Mouse (Mus musculus) liver, embryonic 11.5 days (tissue): ENCODE results near the gene Cdk17. TPM values are rescaled to one million over a fixed set of nuclear protein-coding genes. Genes with fewer than 3 reads are reported as not detected.

Source experiments
- ATAC-seq: fragments of 200-750 bp; cut with Nextera tagmentation; replicated peaks from 2 replicates; pipeline ENCODE4 v1.8.0; 2017; ENCODE audit warnings: moderate number of reproducible peaks, mild to moderate bottlenecking, moderate TSS enrichment, moderate library complexity; ENCODE audit not compliant: low FRiP score
- DNase-seq: peaks from one replicate; pipeline ENCODE4 v3.0.0-alpha.2; 2017; ENCODE audit warnings: low spot score
- H3K27ac ChIP-seq: fragments of 300-500 bp; sonication (generic); 2 replicates; pipeline ENCODE4 v1.5.1; 2014; ENCODE audit warnings: mild to moderate bottlenecking, low read depth, low read length, control low read depth
- H3K27me3 ChIP-seq: fragments of 300-500 bp; sonication (generic); replicated peaks from 2 replicates; pipeline ENCODE4 v1.6.1; 2014; ENCODE audit warnings: low read length, mixed read lengths; ENCODE audit not compliant: control insufficient read depth, insufficient read depth
- H3K36me3 ChIP-seq: fragments of 300-500 bp; sonication (generic); 2 replicates; pipeline ENCODE4 v1.6.1; 2014; ENCODE audit warnings: mild to moderate bottlenecking, low read length, moderate library complexity, mixed read lengths; ENCODE audit not compliant: control insufficient read depth, insufficient read depth
- H3K4me1 ChIP-seq: fragments of 300-500 bp; sonication (generic); replicated peaks from 2 replicates; pipeline ENCODE4 v1.6.1; 2014; ENCODE audit warnings: low read length, mixed read lengths; ENCODE audit not compliant: control insufficient read depth, insufficient read depth
- H3K4me2 ChIP-seq: fragments of 300-500 bp; sonication (generic); 2 replicates; pipeline ENCODE4 v1.6.1; 2014; ENCODE audit warnings: mild to moderate bottlenecking, control low read depth, moderate library complexity
- H3K4me3 ChIP-seq: fragments of 300-500 bp; sonication (generic); 2 replicates; pipeline ENCODE4 v1.5.1; 2014; ENCODE audit warnings: low read depth, low read length, control low read depth
- H3K9ac ChIP-seq: fragments of 300-500 bp; sonication (generic); 2 replicates; pipeline ENCODE4 v1.6.1; 2014; ENCODE audit warnings: low read depth, low read length, control low read depth
- H3K9me3 ChIP-seq: fragments of 300-500 bp; sonication (generic); 2 replicates; pipeline ENCODE4 v1.6.1; 2016; ENCODE audit warnings: low read length, inconsistent platforms, mixed read lengths; ENCODE audit not compliant: control insufficient read depth
- WGBS: fragments of 180-500 bp; shearing (Covaris S2); extraction: QIAGEN DNeasy Blood & Tissue Kit; methylation state at CpG from one replicate; pipeline ENCODE4 v1.1.7; 2014; 5-methylcytosine and 5-hydroxymethylcytosine counted together
- polyA plus RNA-seq: library from polyadenylated mRNA; unstranded; fragments of >200 nt; fragmentation: Nextera tagmentation; extraction: Ambion mirVana; gene quantifications from 2 replicates; pipeline ENCODE4 v1.2.1, GENCODE M21; 2014

Cdk17 gene
- polyA plus RNA-seq, 1 experiment from 2014 or later: 23.1 TPM

DNA sequence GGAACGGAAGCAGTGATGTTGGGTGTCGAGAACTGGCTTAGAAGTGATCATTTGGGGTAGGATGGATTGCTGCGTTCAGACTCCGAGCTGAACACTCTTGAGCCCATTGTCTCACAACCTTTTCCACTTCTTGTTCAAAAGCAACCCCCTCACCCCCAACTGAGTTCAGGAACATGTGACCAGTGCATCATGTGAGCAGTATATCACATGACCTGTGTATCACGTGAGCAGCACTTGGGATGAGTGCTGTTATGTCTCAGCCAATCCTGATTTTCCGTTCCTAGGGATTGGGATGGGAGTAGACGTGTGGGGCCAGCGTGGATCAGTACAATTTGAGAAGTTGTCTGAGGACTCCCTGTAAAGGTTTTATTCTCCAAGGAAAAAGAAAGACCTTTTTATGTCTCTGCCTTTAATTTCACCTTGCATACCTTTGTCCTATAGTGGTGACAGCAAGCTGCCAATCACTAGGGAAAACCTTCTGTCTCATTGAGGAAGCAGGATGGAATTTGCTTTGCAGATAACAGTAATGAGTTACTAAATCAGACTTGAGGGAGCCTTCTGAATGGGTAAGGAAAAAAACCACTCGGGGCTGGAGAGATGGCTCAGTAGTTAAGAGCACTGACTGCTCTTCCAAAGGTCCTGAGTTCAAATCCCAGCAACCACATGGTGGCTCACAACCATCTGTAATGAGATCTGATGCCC lies 28.7 kb upstream of the Cdk17 start:
- no peaks in the 10 kb centered on the region for H3K36me3 ChIP-seq
- no peak overlapping the region for H3K9ac ChIP-seq
- ATAC-seq (no peak), DNase-seq (no peak)
- H3K27ac ChIP-seq: no peak overlapping the region
- 82% methylated on average over 9 of the region's 9 CpGs for WGBS
- H3K4me2 ChIP-seq: no peak overlapping the region
- H3K27me3 ChIP-seq: no peaks in the 10 kb centered on the region
- no peaks in the 10 kb centered on the region for H3K4me1 ChIP-seq
- no peak overlapping the region for H3K4me3 ChIP-seq
- H3K9me3 ChIP-seq: no peaks in the 10 kb centered on the region

- Histone ChIP-seq H3K4me3 (no peak overlapping the region), H3K4me2 (no peak overlapping the region), H3K27me3 (no peaks in the 10 kb centered on the region), H3K27ac (no peak overlapping the region), H3K36me3 (no peaks in the 10 kb centered on the region), H3K4me1 (peaks cover 6% of the 10 kb centered on the region; the same call in 1 of the 2 replicates), H3K9ac (no peak overlapping the region), H3K9me3 (no peaks in the 10 kb centered on the region)
- ATAC-seq: no peak
- no peak for DNase-seq
- 90% methylated on average over 3 of the region's 3 CpGs for WGBS
Measured at GRCm38 (mm10) chr10:93138730-93139129, 21.9 kb upstream of the Cdk17 start.

DNA sequence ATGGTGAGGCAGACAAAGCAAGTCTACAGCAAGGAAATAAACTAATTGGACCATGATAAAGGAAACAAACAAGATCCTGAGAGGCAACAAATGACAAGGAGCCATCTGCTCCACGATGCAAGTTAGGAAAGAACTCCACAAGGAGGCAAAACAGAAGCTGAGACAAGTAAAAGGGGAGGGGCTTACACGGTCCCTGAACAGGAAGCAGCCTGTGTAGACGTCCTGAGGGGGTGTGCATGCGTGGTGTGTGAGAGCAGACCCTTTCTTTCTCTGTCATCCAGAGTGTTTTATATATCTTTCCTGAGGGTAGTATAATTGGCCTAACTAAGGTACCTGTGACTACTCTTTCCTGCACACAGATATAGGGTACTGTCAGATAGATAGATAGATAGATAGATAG lies 19.9 kb upstream of the Cdk17 start:
- Histone ChIP-seq H3K27me3 (no peaks in the 10 kb centered on the region), H3K4me3 (no peak overlapping the region), H3K9me3 (no peaks in the 10 kb centered on the region), H3K36me3 (no peaks in the 10 kb centered on the region), H3K4me2 (no peak overlapping the region), H3K4me1 (peaks cover 12% of the 10 kb centered on the region), H3K27ac (no peak overlapping the region), H3K9ac (no peak overlapping the region)
- DNase-seq (no peak), ATAC-seq (no peak)
- WGBS: 42% methylated on average over 4 of the region's 4 CpGs

DNA sequence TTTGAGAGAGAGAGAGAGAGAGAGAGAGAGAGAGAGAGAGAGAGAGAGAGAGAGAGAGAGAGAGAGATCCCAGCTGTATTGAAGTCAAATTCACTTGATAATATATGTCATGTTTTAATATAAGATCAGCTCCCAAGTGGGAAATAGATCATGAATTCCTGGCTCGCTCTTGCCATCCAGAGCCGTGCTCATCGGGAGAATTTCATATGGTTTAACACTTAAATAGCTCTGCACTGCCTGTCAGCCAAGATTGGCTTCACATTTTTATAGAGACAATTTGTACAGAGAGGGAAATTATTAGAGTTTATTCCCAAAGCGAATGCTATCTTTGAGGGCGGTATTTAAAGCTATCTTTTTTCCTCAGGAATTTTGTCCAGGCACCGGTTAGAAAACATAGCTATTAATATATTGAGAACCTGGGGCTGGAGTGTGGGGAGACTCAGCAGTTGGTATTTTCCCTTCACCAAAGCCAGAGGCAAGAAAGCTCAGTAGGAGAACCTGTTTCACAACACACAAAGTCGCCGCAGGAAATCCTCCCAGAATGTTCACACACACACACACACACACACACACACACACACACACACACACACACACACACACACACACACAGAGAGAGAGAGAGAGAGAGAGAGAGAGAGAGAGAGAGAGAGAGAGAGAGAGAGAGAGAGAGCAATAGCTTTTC lies 17.9 kb upstream of the Cdk17 start:
- 24% methylated on average over 8 of the region's 8 CpGs for WGBS
- DNase-seq (no peak), ATAC-seq (no peak)
- Histone ChIP-seq H3K9me3 (no peaks in the 10 kb centered on the region), H3K4me1 (peaks cover 12% of the 10 kb centered on the region), H3K27ac (peak overlapping the region; percentile 97), H3K27me3 (no peaks in the 10 kb centered on the region), H3K36me3 (no peaks in the 10 kb centered on the region), H3K4me2 (peak overlapping the region; percentile 57), H3K9ac (peak overlapping the region; percentile 41), H3K4me3 (peak overlapping the region; percentile 32)

GRCm38 (mm10) chr10:93143285-93143985 lies 17.2 kb upstream of the Cdk17 start:
- DNase-seq (peak; percentile 49), ATAC-seq (peak; percentile 95)
- H3K27me3 ChIP-seq: no peaks in the 10 kb centered on the region
- peak overlapping the region; percentile 97 for H3K27ac ChIP-seq
- peak overlapping the region; percentile 42 for H3K9ac ChIP-seq
- WGBS: 14% methylated on average over 18 of the region's 18 CpGs
- no peaks in the 10 kb centered on the region for H3K36me3 ChIP-seq
- no peaks in the 10 kb centered on the region for H3K9me3 ChIP-seq
- H3K4me3 ChIP-seq: peak overlapping the region; percentile 32
- H3K4me2 ChIP-seq: peak overlapping the region; percentile 57
- peaks cover 12% of the 10 kb centered on the region for H3K4me1 ChIP-seq

DNA sequence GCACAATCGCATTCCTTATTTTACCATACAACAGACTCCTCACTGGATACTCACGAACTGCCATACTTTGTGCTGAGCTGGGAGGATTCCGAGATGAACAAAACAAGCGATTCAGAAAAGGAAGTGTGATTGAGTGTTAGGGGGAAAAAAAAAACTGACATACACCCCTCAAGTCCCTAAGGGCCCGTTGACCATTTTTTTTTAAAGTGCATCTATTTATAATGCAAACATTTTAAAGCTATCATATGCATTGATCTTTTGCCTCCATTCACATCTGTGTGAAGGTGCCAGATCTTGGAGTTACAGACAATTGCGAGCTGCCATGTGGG lies 16.7 kb upstream of the Cdk17 start:
- no peak for DNase-seq
- Histone ChIP-seq H3K9ac (peak overlapping the region; percentile 42), H3K4me3 (peak overlapping the region; percentile 32), H3K4me2 (peak overlapping the region; percentile 57), H3K27ac (peak overlapping the region; percentile 97), H3K36me3 (no peaks in the 10 kb centered on the region), H3K27me3 (no peaks in the 10 kb centered on the region), H3K4me1 (peaks cover 12% of the 10 kb centered on the region), H3K9me3 (no peaks in the 10 kb centered on the region)
- WGBS: 45% methylated on average over 6 of the region's 6 CpGs
- ATAC-seq: no peak

- Histone ChIP-seq H3K27ac (peak overlapping the region; percentile 97), H3K4me3 (peak overlapping the region; percentile 32)
Measured at GRCm38 (mm10) chr10:93144579-93144978, 16.1 kb upstream of the Cdk17 start.

DNA sequence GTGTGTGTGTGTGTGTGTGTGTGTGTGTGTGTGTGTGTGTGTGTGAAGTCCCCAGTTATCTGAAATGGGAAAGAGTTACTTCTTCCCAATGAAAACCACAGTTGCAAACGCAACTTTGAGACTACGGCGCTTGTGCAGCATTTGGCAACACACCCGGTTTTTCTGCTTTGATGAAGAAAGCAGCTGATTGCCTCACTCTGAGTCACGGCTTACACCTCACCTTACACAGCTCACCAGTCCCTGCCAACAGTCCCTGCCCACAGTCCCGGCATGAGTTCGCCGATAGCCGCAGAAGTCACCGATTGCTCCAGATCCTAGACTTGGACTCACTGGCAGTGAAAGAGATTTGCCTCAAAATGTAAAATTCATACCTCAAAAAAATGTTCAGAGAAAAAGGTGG lies 15.6 kb upstream of the Cdk17 start:
- peak overlapping the region; percentile 57 for H3K4me2 ChIP-seq
- no peak for DNase-seq
- WGBS: 63% methylated on average over 10 of the region's 10 CpGs
- ATAC-seq: peak; percentile 18; the same call in 1 of the 2 replicates
- H3K4me3 ChIP-seq: no peak overlapping the region
- peak overlapping the region; percentile 42 for H3K9ac ChIP-seq
- H3K27ac ChIP-seq: peak overlapping the region; percentile 97
- H3K9me3 ChIP-seq: no peaks in the 10 kb centered on the region
- peaks cover 12% of the 10 kb centered on the region for H3K4me1 ChIP-seq
- H3K36me3 ChIP-seq: no peaks in the 10 kb centered on the region
- H3K27me3 ChIP-seq: no peaks in the 10 kb centered on the region

More at GRCm38 (mm10) chr10:93144579-93144978, 16.1 kb upstream of the Cdk17 start:
- peak overlapping the region; percentile 42 for H3K9ac ChIP-seq
- no peaks in the 10 kb centered on the region for H3K36me3 ChIP-seq
- peak overlapping the region; percentile 57 for H3K4me2 ChIP-seq
- peaks cover 12% of the 10 kb centered on the region for H3K4me1 ChIP-seq
- H3K9me3 ChIP-seq: no peaks in the 10 kb centered on the region
- DNase-seq: no peak
- H3K27me3 ChIP-seq: no peaks in the 10 kb centered on the region
- WGBS: 24% methylated on average over 1 of the region's 1 CpGs
- ATAC-seq: peak; percentile 37
